Mouse (Mus musculus) layer of hippocampus, postnatal 10 days (tissue): ENCODE results near the gene Lrrn2. TPM values are rescaled to one million over a fixed set of nuclear protein-coding genes. Genes with fewer than 3 reads are reported as not detected.

Experiments used
- DNase-seq, 2 experiments: peaks; one replicate each; pipeline ENCODE4 v3.0.0; 2021; ENCODE audit warnings: low spot score in 2 of 2
- total RNA-seq, 2 experiments: library from RNA; stranded (reverse); gene quantifications; 2 replicates each; pipeline ENCODE4 v1.2.3; 2021

The Lrrn2 gene
- total RNA-seq, 2 experiments from 2014 or later: 168 to 185 TPM

- no peak for DNase-seq
Measured at GRCm38 (mm10) chr1:132881836-132882235, 1.8 kb downstream of the Lrrn2 start.

- no peak for DNase-seq
Measured at GRCm38 (mm10) chr1:132885701-132886100, 5.6 kb downstream of the Lrrn2 start.

- no peak for DNase-seq
Measured at GRCm38 (mm10) chr1:132886626-132887025, 6.6 kb downstream of the Lrrn2 start.

- DNase-seq: no peak
Measured at GRCm38 (mm10) chr1:132888811-132889210, 8.7 kb downstream of the Lrrn2 start.

DNA sequence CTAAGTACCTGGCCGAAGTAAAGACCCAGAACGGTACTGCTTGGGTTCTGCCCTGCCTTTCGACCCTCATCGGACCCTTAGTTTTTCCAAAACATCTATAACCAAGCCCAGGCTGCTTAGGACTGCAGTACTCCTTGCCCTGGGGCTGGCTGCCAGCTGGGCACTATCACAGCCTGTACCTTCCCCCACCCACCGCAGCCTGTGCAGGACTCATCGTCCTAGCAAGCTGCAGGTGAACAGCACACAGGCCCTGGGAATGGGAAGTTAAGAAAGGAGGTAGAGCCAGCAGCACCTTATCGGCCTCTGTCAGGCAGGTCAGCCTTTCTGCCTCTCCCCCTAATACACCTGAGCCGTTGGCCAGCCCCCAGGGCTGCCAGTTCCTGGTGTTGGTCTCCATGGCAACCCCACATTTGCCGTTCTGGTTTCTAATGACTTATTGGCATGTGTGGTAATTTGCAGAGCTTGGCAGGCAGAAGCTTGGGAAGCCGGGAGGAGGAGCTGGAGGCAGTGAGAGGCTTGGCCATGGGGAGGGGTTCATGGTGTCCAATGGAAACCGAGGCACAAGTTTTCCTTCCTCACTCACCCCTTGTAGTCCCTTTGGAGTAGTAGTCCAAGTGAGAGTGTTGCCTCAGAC, 10.2 kb downstream of the Lrrn2 start:
- DNase-seq: no peak

DNA sequence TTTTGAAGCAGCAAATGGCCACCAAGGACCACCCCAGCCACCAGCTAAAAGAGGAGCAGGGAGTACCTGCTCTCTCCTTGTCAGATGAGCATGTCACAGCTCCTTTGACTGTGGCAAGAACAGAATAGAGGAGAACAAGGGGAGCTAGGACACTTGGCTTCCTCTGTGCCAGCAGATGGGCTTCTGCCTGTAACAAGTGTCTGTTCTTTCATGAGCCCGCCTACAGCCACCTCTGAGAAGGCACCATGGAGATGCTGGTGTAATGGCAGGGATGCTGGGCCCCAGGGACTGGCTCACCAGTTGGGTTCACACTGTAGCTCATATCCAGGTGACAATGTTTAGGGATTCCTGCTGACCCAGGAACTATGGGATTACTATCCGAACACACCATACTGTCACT, 12.0 kb downstream of the Lrrn2 start:
- DNase-seq: no peak

- DNase-seq: no peak
Measured at GRCm38 (mm10) chr1:132893311-132894077, 13.4 kb downstream of the Lrrn2 start.

GRCm38 (mm10) chr1:132899029-132899428, 19.0 kb downstream of the Lrrn2 start:
- no peak for DNase-seq

- no peak for DNase-seq
Measured at GRCm38 (mm10) chr1:132899626-132900025, 19.6 kb downstream of the Lrrn2 start.

- no peak for DNase-seq
Measured at GRCm38 (mm10) chr1:132900945-132901344, 20.9 kb downstream of the Lrrn2 start.

DNA sequence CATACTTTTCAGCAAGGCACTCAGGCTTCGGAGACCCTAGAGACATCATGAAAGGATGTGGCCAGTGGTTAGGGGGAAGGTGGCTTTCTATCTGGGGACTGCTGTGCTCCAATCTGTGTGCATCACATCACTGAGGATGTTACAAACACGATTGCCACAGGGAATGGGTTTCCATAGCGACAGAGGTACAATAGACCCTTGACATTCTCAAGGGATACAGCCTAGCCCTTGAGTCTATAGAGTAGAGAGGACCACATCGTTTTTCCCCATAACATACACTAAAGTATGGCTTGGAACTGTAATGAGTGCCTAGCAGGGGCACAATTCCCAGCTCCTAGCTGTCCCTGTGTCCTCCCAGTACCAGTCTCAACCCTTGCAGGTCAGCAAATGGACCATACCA, 23.4 kb downstream of the Lrrn2 start:
- no peak for DNase-seq

- no peak for DNase-seq
Measured at GRCm38 (mm10) chr1:132909090-132909489, 29.0 kb downstream of the Lrrn2 start.

DNA sequence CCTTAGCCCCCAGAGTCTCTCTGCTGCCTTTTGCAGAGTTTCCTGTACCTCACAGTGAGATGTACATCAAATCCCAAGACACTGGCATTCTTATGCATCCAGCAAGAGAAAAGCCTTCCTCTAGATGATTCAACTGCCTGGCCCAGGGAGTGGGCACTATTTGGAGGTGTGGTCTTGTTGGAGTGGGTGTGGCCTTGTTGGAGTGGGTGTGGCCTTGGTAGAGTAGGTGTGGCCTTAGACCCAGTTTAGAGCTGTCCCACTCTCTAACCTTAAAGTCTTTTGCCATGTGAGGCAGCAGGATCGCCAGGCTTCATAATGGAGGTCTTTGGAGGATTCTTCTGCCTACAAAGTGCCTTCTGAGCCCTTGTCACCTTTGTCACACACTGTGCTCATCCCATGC, 29.9 kb downstream of the Lrrn2 start:
- DNase-seq: no peak

GRCm38 (mm10) chr1:132910414-132911041, 30.5 kb downstream of the Lrrn2 start:
- no peak for DNase-seq

DNA sequence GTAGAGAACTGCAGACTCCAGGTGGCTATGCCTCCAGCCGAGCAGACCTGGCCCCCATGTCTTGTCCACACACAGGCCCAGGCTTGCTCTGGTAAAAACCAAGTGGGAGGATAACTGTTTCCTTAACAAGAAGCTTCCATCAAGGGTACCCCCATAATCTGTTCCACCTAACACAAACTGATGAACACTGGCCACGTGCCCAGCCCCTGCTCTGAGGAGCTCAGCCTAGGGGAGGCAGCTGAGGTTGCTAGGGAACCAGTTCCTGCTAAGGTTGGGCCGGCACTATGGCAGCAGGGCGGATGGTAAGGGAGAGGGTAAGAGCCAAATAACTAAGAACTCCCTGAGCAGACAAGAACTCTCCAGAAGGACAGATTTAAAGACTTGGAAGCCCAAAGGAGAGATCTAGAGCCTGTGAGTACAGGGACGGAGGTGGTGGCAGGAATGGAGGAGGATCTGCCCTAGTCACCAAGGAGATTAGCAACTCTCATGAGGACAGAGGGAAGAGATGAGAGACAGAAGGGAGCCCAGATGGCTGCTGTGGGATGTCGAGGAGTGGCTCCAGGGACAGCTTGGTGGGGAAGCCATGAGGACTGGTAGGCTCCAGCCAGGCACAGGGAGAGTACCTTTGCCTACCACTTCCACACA, 35.9 kb downstream of the Lrrn2 start:
- peak; percentile 74 to 77 for DNase-seq

DNA sequence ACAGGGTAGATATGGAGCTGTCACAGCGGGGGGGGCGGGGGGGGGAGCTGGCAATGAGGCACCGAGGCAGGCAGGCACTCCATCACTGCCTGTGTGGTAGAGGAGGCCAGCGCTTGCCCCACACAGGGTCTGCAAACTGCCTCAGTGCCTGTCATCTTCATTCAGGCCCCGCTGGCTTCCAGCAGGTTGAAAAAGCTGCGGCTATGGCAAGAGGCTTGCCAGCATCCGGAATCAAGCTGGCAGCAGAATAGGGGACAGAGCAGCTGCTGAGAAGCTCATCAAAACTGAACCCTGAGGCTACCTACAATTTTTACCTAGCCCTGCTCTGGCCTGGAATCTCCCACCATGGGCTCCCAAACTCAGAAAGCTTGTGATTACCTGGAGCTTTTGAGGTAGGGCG, 37.5 kb downstream of the Lrrn2 start:
- peak in 1 of 2 experiments; percentile 53 for DNase-seq

GRCm38 (mm10) chr1:132918117-132918680, 38.1 kb downstream of the Lrrn2 start:
- DNase-seq: no peak

DNA sequence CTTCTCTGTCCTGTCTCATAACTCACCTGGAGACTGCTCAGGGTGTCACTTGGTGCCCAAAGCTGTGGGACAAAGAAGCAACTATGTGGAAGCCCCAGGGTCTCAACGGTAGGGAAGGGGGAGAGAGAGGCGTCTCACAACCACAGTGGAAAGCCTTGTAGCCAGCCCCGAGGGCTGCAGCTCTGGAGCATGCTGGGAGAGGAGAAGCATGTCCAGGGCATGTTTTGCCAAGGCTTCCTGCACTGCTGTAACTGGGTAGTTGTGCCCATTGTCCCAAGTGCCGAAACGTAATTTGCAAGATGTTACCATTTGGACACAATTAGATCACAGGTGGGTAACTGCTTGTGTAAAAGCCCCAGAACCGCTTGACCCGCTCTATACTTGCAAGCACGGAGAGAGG, 39.2 kb downstream of the Lrrn2 start:
- DNase-seq: no peak

DNA sequence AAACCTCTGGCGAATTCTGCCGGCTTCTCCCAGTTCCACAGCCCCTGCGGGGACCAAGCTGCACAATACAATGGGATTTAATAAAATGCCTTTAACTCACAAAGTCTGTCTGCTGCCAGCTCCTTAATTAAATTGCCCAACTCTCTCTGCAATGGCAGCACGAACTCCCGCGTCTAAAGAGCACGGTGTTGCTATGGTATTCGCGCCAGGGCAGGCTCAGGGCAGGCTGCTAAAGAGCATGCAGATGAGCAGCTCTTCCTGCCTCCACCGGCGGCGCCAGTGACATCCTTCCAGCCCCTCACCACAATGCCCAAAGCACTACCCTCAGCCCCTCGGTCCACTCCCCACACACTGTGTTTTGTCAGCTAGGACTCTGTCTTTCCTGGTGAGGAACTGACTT, 41.0 kb downstream of the Lrrn2 start:
- DNase-seq: no peak

DNA sequence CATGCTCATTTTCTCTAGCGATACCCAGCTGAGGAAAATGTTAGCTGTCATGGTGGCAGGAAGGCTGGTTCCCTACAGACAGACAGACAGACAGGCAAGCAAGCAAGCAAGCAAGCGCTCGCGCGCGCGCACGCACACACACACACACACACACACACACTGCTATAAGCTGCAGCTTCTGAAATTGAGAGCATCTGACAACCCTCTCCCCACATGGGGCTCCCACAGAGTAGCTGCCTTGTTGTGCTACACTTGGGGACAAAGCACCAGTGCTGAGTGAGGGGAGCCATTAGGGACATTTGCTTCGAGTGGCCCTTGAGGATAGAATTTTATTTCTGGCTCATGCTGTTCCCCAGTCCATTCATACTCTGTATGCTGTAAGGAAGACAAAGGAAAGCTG, 42.2 kb downstream of the Lrrn2 start:
- DNase-seq: no peak

GRCm38 (mm10) chr1:132925270-132925669, 45.2 kb downstream of the Lrrn2 start:
- no peak for DNase-seq
